Mouse (Mus musculus): ENCODE results near the gene 2900011O08Rik.

GRCm38 (mm10) chr16:14025091-14025990 is 38.9 kb downstream of the 2900011O08Rik start:
- TF ChIP-seq GATA1 (IDR thresholded peaks at IDR 0.05; ENCODE audit: borderline replicate concordance, low read length), result no peak
- TF ChIP-seq FLI1 (IDR thresholded peaks at IDR 0.05; ENCODE audit: low read length), result no peak
